In genomic region chr10:52022413-52023212, GRCm38 (mm10) we compare ENCODE assay signal across 8 mouse cellular contexts. TPM values are rescaled to one million over a fixed set of nuclear protein-coding genes. Genes with fewer than 3 reads are reported as not detected.
DNase-seq lines count a peak whose midpoint lies in the region; ATAC-seq and TF ChIP-seq lines count a peak whose summit lies in the region.
"Had no signal": no experiment of that assay in that cellular context is flagged by ENCODE, and none has a peak within 500 bp of the region (broad histone marks: within the 10 kb centered on the region; RNA-seq: fewer than 3 reads in every experiment).

Vgll2 (plus strand) TSS chr10:52022502.

- peaks cover 27% of the 10 kb centered on the region for H3K4me1 ChIP-seq in forebrain, embryonic 10.5 days
- H3K4me1 ChIP-seq in hindbrain, embryonic 13.5 days (replicated peaks), result peaks cover 24% of the 10 kb centered on the region
- H3K4me1 ChIP-seq in limb, embryonic 14.5 days (ENCODE audit: control insufficient read depth, insufficient read depth, low read length), result 0 out of 2 replicates have a peak, but pooled peaks cover 4% of the 10 kb centered on the region
- peaks cover 6% of the 10 kb centered on the region; the same call in 1 of the 2 replicates for H3K4me1 ChIP-seq in neural tube, embryonic 11.5 days (ENCODE audit: control insufficient read depth, insufficient read depth, low read length)

- H3K36me3 ChIP-seq in forebrain, embryonic 10.5 days (replicated peaks), result no peaks in the 10 kb centered on the region
- H3K36me3 ChIP-seq in hindbrain, embryonic 13.5 days, result no peaks in the 10 kb centered on the region
- H3K36me3 ChIP-seq in limb, embryonic 14.5 days (ENCODE audit: control insufficient read depth, insufficient read depth, low read length), result no peaks in the 10 kb centered on the region
- no peaks in the 10 kb centered on the region for H3K36me3 ChIP-seq in neural tube, embryonic 11.5 days (ENCODE audit: control insufficient read depth, insufficient read depth, low read length)

- peak within 1 kb of the TSS; percentile 49; the same call in 1 of the 2 replicates for H3K27ac ChIP-seq in forebrain, embryonic 10.5 days
- H3K27ac ChIP-seq in hindbrain, embryonic 13.5 days, result no peak within 1 kb of the TSS
- no peak within 1 kb of the TSS for H3K27ac ChIP-seq in limb, embryonic 14.5 days (replicated peaks; ENCODE audit: low read depth, low read length)
- no peak within 1 kb of the TSS for H3K27ac ChIP-seq in neural tube, embryonic 11.5 days (ENCODE audit: low read depth, low read length)

- under 1% methylated on average over 59 of the region's 60 CpGs for WGBS in forebrain, embryonic 10.5 days
- WGBS in hindbrain, embryonic 13.5 days, result under 1% methylated on average over 50 of the region's 60 CpGs
- under 1% methylated on average over 57 of the region's 60 CpGs for WGBS in limb, embryonic 14.5 days
- under 1% methylated on average over 55 of the region's 60 CpGs for WGBS in neural tube, embryonic 11.5 days

- H3K27me3 ChIP-seq in forebrain, embryonic 10.5 days (ENCODE audit: poor library complexity, severe bottlenecking), result peaks cover 94% of the 10 kb centered on the region
- H3K27me3 ChIP-seq in hindbrain, embryonic 13.5 days, result peaks cover 91% of the 10 kb centered on the region
- H3K27me3 ChIP-seq in limb, embryonic 14.5 days (ENCODE audit: control insufficient read depth, insufficient read depth, low read length), result peaks cover 76% of the 10 kb centered on the region
- peaks cover 79% of the 10 kb centered on the region for H3K27me3 ChIP-seq in neural tube, embryonic 11.5 days (ENCODE audit: control insufficient read depth, insufficient read depth, low read length)

- H3K9me3 ChIP-seq in forebrain, embryonic 10.5 days, result no peaks in the 10 kb centered on the region
- H3K9me3 ChIP-seq in hindbrain, embryonic 13.5 days, result no peaks in the 10 kb centered on the region
- H3K9me3 ChIP-seq in limb, embryonic 14.5 days (ENCODE audit: control insufficient read depth, low read length), result no peaks in the 10 kb centered on the region
- no peaks in the 10 kb centered on the region for H3K9me3 ChIP-seq in neural tube, embryonic 11.5 days (ENCODE audit: control insufficient read depth, low read length)

- ATAC-seq in hindbrain, embryonic 13.5 days (ENCODE audit: low FRiP score), result peak; percentile 87
- peak; percentile 88 for ATAC-seq in limb, embryonic 14.5 days (ENCODE audit: low FRiP score, low read depth)
- ATAC-seq in neural tube, embryonic 11.5 days (ENCODE audit: insufficient read depth, low FRiP score, low TSS enrichment), result peak; percentile 86
- no peak for ATAC-seq in megakaryocyte-erythroid progenitor cell, adult 5-6 weeks (replicated peaks; ENCODE audit: low FRiP score, low TSS enrichment, poor library complexity, severe bottlenecking)

- H3K9ac ChIP-seq in hindbrain, embryonic 13.5 days, result peak within 1 kb of the TSS; percentile 62
- H3K9ac ChIP-seq in limb, embryonic 14.5 days (ENCODE audit: low read depth, low read length, severe bottlenecking), result peak within 1 kb of the TSS; percentile 40; the same call in 1 of the 2 replicates
- H3K9ac ChIP-seq in neural tube, embryonic 11.5 days (ENCODE audit: low read length), result peak within 1 kb of the TSS; percentile 37

- TF ChIP-seq POLR2A in limb, embryonic 14.5 days (IDR thresholded peaks at IDR 0.05; ENCODE audit: borderline replicate concordance, extremely low read depth, insufficient read depth, insufficient read length), result no peak

- DNase-seq in ovary, postnatal 36 days (ENCODE audit: low spot score), result peak; percentile 30
- no peak for DNase-seq in ovary, postnatal 10 days (ENCODE audit: low spot score)
- peak; percentile 60 for DNase-seq in forebrain, embryonic 10.5 days (ENCODE audit: extremely low spot score, low spot score)
- DNase-seq in limb, embryonic 14.5 days (ENCODE audit: low spot score), result peak; percentile 43
- DNase-seq in neural tube, embryonic 11.5 days (ENCODE audit: low spot score), result peak; percentile 72

- peak within 1 kb of the TSS; percentile 79 for H3K4me2 ChIP-seq in hindbrain, embryonic 13.5 days
- peak within 1 kb of the TSS; percentile 93 for H3K4me2 ChIP-seq in limb, embryonic 14.5 days (replicated peaks; ENCODE audit: low read depth, low read length, severe bottlenecking)
- H3K4me2 ChIP-seq in neural tube, embryonic 11.5 days (ENCODE audit: low read depth), result peak within 1 kb of the TSS; percentile 91

- peak within 1 kb of the TSS; percentile 60 for H3K4me3 ChIP-seq in forebrain, embryonic 10.5 days
- peak within 1 kb of the TSS; percentile 47 for H3K4me3 ChIP-seq in hindbrain, embryonic 13.5 days
- H3K4me3 ChIP-seq in limb, embryonic 14.5 days (replicated peaks; ENCODE audit: low read length), result peak within 1 kb of the TSS; percentile 49
- H3K4me3 ChIP-seq in neural tube, embryonic 11.5 days (ENCODE audit: low read depth, low read length), result peak within 1 kb of the TSS; percentile 41

RNA-seq across cellular contexts. Expression of gene Vgll2, which starts in this region (rescaled TPM):
- 0.68 and 1.6 TPM in 2 replicates for polyA plus RNA-seq in forebrain, embryonic 10.5 days (2016; fragmentation: Nextera tagmentation; extraction: Ambion mirVana)
- 0.27 and 0.56 TPM in 2 replicates for polyA plus RNA-seq in hindbrain, embryonic 13.5 days (2015; fragmentation: Nextera tagmentation; extraction: Ambion mirVana)
- polyA plus RNA-seq in limb, embryonic 14.5 days (2012; rRNA removed), result 71.5 and 111 TPM in 2 replicates
- polyA plus RNA-seq in limb, embryonic 14.5 days (2014; fragmentation: Nextera tagmentation; extraction: Ambion mirVana), result 36.3 and 48.6 TPM in 2 replicates
- polyA plus RNA-seq in neural tube, embryonic 11.5 days (2014; fragmentation: Nextera tagmentation; extraction: Ambion mirVana), result 10.9 and 11.0 TPM in 2 replicates
- not detected in 2 replicates for total RNA-seq in megakaryocyte-erythroid progenitor cell, adult 5-6 weeks (2014; fragmentation: Nextera tagmentation)
- total RNA-seq in megakaryocyte-erythroid progenitor cell, adult 5-6 weeks (2017), result not detected in 2 replicates
- total RNA-seq: neutrophil, adult 5-6 weeks had no signal

Comparison
In these comparisons a context has a peak if more than half of its experiments do, and no peak if none do; other contexts are left out.
1. Peak in ATAC-seq, H3K4me3 ChIP-seq, H3K9ac ChIP-seq and H3K4me2 ChIP-seq in hindbrain, embryonic 13.5 days; RNA of the gene not detected or under 1 TPM.